Mouse (Mus musculus): ENCODE measurements at regions not wholly inside any gene's neighbourhood (a gene's known extent, or its start where the extent isn't known, plus 50 kb on each side); places are given as distances from the start of the nearest gene placed in this dataset.

DNA sequence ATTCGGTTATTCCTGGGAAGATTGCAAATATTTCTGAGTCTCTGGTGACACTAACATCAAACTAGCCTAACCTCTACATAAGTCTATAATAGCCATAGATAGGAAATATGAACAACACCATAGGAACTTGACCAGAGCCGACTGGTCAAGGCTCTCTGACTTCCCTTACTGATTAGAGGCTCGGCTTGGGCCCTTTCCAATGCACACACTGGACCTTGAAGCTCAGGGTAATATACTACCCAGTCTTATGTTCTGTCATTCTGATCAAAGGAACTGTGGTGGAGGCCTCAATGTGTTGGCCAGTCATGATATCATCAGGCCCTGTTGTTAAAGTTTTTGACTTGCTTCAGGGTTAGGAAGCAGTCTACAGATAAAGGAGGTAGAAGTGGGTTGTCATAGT is 243.8 kb upstream of the Rora start:
- no peak for TF ChIP-seq CTCF (IDR thresholded peaks at IDR 0.05; ENCODE audit: low read depth)
- no peak for TF ChIP-seq EP300 (IDR thresholded peaks at IDR 0.05; ENCODE audit: low read depth)

All from heart, postnatal 0 days (tissue).